Mouse (Mus musculus) E14TG2a.4 (cell line): Measurements from ENCODE around the gene Akt1.

ENCODE experiments used
- H3K27me3 ChIP-seq: 2 replicates; pipeline ENCODE4 v1.6.1; 2014; ENCODE audit warnings: low read length, control low read depth; ENCODE audit not compliant: insufficient read depth
- H3K36me3 ChIP-seq: 2 replicates; pipeline ENCODE4 v1.6.1; 2014; ENCODE audit warnings: low read length, control low read depth; ENCODE audit not compliant: insufficient read depth
- H3K4me1 ChIP-seq: replicated peaks from 2 replicates; pipeline ENCODE4 v1.6.1; 2014; ENCODE audit warnings: low read depth, low read length, control low read depth
- H3K4me3 ChIP-seq: replicated peaks from 2 replicates; pipeline ENCODE4 v1.5.1; 2014; ENCODE audit warnings: mild to moderate bottlenecking, low read length
- H3K9me3 ChIP-seq: 2 replicates; pipeline ENCODE4 v1.6.1; 2014; ENCODE audit warnings: low read length, control low read depth
- CTCF ChIP-seq: conservative IDR thresholded peaks from 2 replicates; pipeline ENCODE4 v1.5.1; 2014; ENCODE audit warnings: low read length
- NANOG ChIP-seq: IDR thresholded peaks from 2 replicates; pipeline ENCODE4 v1.6.1; 2014; ENCODE audit warnings: borderline replicate concordance, low read length, mixed read lengths
- POU5F1 ChIP-seq: IDR thresholded peaks from 2 replicates; pipeline ENCODE4 v1.6.1; 2014; ENCODE audit warnings: low read length, borderline replicate concordance

Akt1 gene

GRCm38 (mm10) chr12:112630796-112631195 lies 43.9 kb downstream of the Akt1 start:
- TF ChIP-seq POU5F1 (no peak), CTCF (no peak), NANOG (no peak)
- peaks cover 46% of the 10 kb centered on the region for H3K4me1 ChIP-seq
- no peak overlapping the region for H3K4me3 ChIP-seq
- no peaks in the 10 kb centered on the region for H3K9me3 ChIP-seq
- H3K27me3 ChIP-seq = peaks cover 37% of the 10 kb centered on the region
- no peaks in the 10 kb centered on the region for H3K36me3 ChIP-seq

- Histone ChIP-seq H3K27me3 (peaks cover 34% of the 10 kb centered on the region), H3K4me1 (peaks cover 46% of the 10 kb centered on the region), H3K9me3 (no peaks in the 10 kb centered on the region), H3K36me3 (no peaks in the 10 kb centered on the region), H3K4me3 (no peak overlapping the region)
- TF ChIP-seq NANOG (no peak), CTCF (no peak), POU5F1 (no peak)
These were observed 44.7 kb downstream of the Akt1 start for GRCm38 (mm10) chr12:112630029-112630428.

GRCm38 (mm10) chr12:112628928-112629721 lies 45.6 kb downstream of the Akt1 start:
- Histone ChIP-seq H3K4me1 (peaks cover 39% of the 10 kb centered on the region), H3K4me3 (peak overlapping the region; percentile 51), H3K27me3 (peaks cover 34% of the 10 kb centered on the region), H3K36me3 (no peaks in the 10 kb centered on the region), H3K9me3 (no peaks in the 10 kb centered on the region)
- TF ChIP-seq NANOG = no peak
- TF ChIP-seq CTCF = no peak
- TF ChIP-seq POU5F1 = no peak

DNA sequence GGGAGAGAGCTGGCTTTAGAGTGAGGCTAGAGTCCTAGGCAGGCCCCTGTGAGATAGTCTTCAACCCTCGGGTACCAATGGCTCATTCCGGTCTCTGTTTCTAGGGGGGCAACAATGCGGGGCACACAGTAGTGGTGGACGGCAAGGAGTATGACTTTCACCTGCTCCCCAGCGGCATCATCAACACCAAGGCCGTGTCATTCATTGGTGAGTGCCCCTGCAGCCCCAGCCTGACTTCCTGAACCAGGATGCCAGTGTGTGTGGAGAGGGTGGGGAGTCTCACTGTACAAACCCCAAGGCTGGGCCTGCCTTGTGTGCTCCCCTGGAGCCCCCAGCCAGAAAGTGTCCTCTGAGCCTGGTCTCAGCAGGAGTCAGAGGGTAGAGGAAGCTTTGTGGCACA lies 46.5 kb downstream of the Akt1 start:
- Histone ChIP-seq H3K4me1 (peaks cover 37% of the 10 kb centered on the region), H3K27me3 (peaks cover 38% of the 10 kb centered on the region), H3K4me3 (no peak overlapping the region), H3K36me3 (no peaks in the 10 kb centered on the region), H3K9me3 (no peaks in the 10 kb centered on the region)
- TF ChIP-seq POU5F1 = no peak
- no peak for TF ChIP-seq NANOG
- TF ChIP-seq CTCF = no peak

GRCm38 (mm10) chr12:112627097-112627881 lies 47.4 kb downstream of the Akt1 start:
- Histone ChIP-seq H3K27me3 (peaks cover 38% of the 10 kb centered on the region), H3K36me3 (no peaks in the 10 kb centered on the region), H3K4me1 (peaks cover 35% of the 10 kb centered on the region), H3K9me3 (no peaks in the 10 kb centered on the region), H3K4me3 (no peak overlapping the region)
- TF ChIP-seq NANOG (no peak), CTCF (peak; percentile 99)

GRCm38 (mm10) chr12:112626455-112626854 lies 48.2 kb downstream of the Akt1 start:
- H3K4me1 ChIP-seq = peaks cover 29% of the 10 kb centered on the region
- no peaks in the 10 kb centered on the region for H3K36me3 ChIP-seq
- no peak for TF ChIP-seq NANOG
- TF ChIP-seq CTCF = no peak
- TF ChIP-seq POU5F1 = no peak
- no peaks in the 10 kb centered on the region for H3K9me3 ChIP-seq
- H3K27me3 ChIP-seq = peaks cover 39% of the 10 kb centered on the region
- H3K4me3 ChIP-seq = no peak overlapping the region

- Histone ChIP-seq H3K27me3 (peaks cover 42% of the 10 kb centered on the region), H3K4me1 (peaks cover 34% of the 10 kb centered on the region), H3K9me3 (no peaks in the 10 kb centered on the region), H3K4me3 (no peak overlapping the region), H3K36me3 (no peaks in the 10 kb centered on the region)
- no peak for TF ChIP-seq CTCF
- TF ChIP-seq POU5F1 = no peak
- TF ChIP-seq NANOG = no peak
These were observed 49.0 kb downstream of the Akt1 start for GRCm38 (mm10) chr12:112625700-112626099.

GRCm38 (mm10) chr12:112623742-112624141 lies 50.9 kb downstream of the Akt1 start:
- H3K4me3 ChIP-seq = no peak overlapping the region
- TF ChIP-seq CTCF (peak; percentile 97), NANOG (no peak)
- no peaks in the 10 kb centered on the region for H3K9me3 ChIP-seq
- peaks cover 41% of the 10 kb centered on the region for H3K4me1 ChIP-seq
- H3K36me3 ChIP-seq = no peaks in the 10 kb centered on the region
- peaks cover 54% of the 10 kb centered on the region for H3K27me3 ChIP-seq

DNA sequence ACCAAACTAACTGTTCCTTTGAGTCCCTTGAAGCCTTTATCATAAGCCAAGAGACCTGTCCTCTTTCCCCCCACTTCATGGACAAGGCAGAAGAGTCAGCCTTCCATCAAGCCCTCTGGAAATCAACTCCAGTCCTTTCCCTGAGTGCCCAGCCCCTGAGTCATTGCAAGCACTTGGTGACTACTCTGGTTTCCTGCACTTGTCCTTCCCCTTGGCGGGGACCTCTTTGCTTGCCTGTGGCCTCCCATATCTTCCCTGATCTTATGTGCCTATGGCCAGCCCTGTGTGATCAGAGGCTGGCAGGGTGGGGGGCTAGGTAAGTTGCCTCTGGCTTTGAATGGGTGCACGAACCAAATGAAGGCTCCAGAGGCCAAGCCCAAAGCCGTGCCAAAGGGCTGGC lies 52.8 kb downstream of the Akt1 start:
- Histone ChIP-seq H3K36me3 (no peaks in the 10 kb centered on the region), H3K4me1 (peaks cover 49% of the 10 kb centered on the region), H3K4me3 (no peak overlapping the region), H3K27me3 (peaks cover 63% of the 10 kb centered on the region), H3K9me3 (no peaks in the 10 kb centered on the region)
- no peak for TF ChIP-seq NANOG
- no peak for TF ChIP-seq CTCF
- TF ChIP-seq POU5F1 = no peak
